Mouse (Mus musculus) MEL (cell line): ENCODE results near the gene Ptprn.

Experiments used
- CTCF ChIP-seq, 3 experiments: IDR thresholded peaks in 2 of 3; conservative IDR thresholded peaks in 1 of 3; 2 replicates each; pipeline ENCODE4 v1.5.1; 2011 to 2012; ENCODE audit warnings: low read length in 3 of 3, low read depth in 2 of 3, mild to moderate bottlenecking in 2 of 3, improper control_type of control experiment in 1 of 3, inconsistent platforms in 1 of 3, mixed read lengths in 1 of 3, moderate library complexity in 1 of 3; ENCODE audit not compliant: control insufficient read depth in 1 of 3, insufficient read depth in 1 of 3, poor library complexity in 1 of 3, severe bottlenecking in 1 of 3
- ELF1 ChIP-seq: IDR thresholded peaks from 2 replicates; pipeline ENCODE4 v1.6.1; 2014; ENCODE audit warnings: low read depth, mild to moderate bottlenecking, inconsistent platforms, low read length, improper control_type of control experiment, moderate library complexity
- EP300 ChIP-seq, 2 experiments: IDR thresholded peaks; 2 replicates each; pipeline ENCODE4 v1.6.1; 2011; ENCODE audit warnings: improper control_type of control experiment in 2 of 2, low read length in 2 of 2, low read depth in 1 of 2, mild to moderate bottlenecking in 1 of 2
- GABPA ChIP-seq: IDR thresholded peaks from 2 replicates; pipeline ENCODE4 v1.6.1; 2012; ENCODE audit warnings: low read depth, mild to moderate bottlenecking, inconsistent platforms, low read length, improper control_type of control experiment, moderate library complexity
- JUND ChIP-seq: IDR thresholded peaks from 2 replicates; pipeline ENCODE4 v1.6.1; 2011; ENCODE audit warnings: low read depth, mild to moderate bottlenecking, improper control_type of control experiment, low read length
- MAFK ChIP-seq: IDR thresholded peaks from 2 replicates; pipeline ENCODE4 v1.6.1; 2011; ENCODE audit warnings: low read depth, mild to moderate bottlenecking, low read length, improper control_type of control experiment, borderline replicate concordance
- MXI1 ChIP-seq: IDR thresholded peaks from 2 replicates; pipeline ENCODE4 v1.6.1; 2011; ENCODE audit warnings: mild to moderate bottlenecking, low read depth, low read length, improper control_type of control experiment
- POLR2A ChIP-seq, 2 experiments: IDR thresholded peaks; 2 replicates each; pipeline ENCODE4 v1.6.1; 2011 to 2012; ENCODE audit warnings: low read length in 2 of 2, mild to moderate bottlenecking in 2 of 2, control low read depth in 1 of 2, improper control_type of control experiment in 1 of 2, low read depth in 1 of 2, moderate library complexity in 1 of 2; ENCODE audit not compliant: control insufficient read depth in 1 of 2, insufficient read depth in 1 of 2, poor library complexity in 1 of 2
- POLR2AphosphoS2 ChIP-seq: IDR thresholded peaks from 2 replicates; pipeline ENCODE4 v1.6.1; 2011; ENCODE audit warnings: low read length, improper control_type of control experiment
- POLR2AphosphoS5 ChIP-seq: IDR thresholded peaks from 2 replicates; pipeline ENCODE4 v1.6.1; 2012; ENCODE audit warnings: low read depth, borderline replicate concordance, mild to moderate bottlenecking, inconsistent platforms, low read length, moderate library complexity, mixed read lengths
- RCOR1 ChIP-seq: IDR thresholded peaks from 2 replicates; pipeline ENCODE4 v1.6.1; 2012; ENCODE audit warnings: low read depth, mild to moderate bottlenecking, inconsistent platforms, low read length, improper control_type of control experiment
- SMC3 ChIP-seq: IDR thresholded peaks from 2 replicates; pipeline ENCODE4 v1.6.1; 2011; ENCODE audit warnings: low read depth, low read length, improper control_type of control experiment
- USF2 ChIP-seq, 2 experiments: IDR thresholded peaks; 2 replicates each; pipeline ENCODE4 v1.6.1; 2011 to 2012; ENCODE audit warnings: improper control_type of control experiment in 2 of 2, low read length in 2 of 2, borderline replicate concordance in 1 of 2, inconsistent platforms in 1 of 2, low read depth in 1 of 2, mild to moderate bottlenecking in 1 of 2; ENCODE audit not compliant: insufficient read depth in 1 of 2

DNA sequence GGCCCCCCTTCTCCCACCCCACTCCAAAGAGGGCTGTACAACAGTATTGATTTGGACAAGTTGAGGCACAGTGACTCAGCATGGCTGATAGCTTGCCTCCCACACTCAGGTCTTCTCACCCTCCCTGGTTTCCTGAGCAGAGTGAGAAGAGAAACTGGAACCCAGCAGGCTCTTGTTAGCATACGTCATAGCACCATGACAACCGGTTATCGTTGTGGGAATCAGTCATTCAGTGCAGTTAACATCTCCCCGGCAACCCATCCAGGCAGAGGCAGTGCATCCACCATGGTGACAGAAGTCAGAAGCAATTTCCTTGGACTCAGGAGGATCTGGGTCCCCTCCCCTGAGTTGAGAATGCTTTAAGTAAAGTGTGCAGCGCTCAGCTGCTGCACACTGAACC lies 18.7 kb upstream of the Ptprn start:
- TF ChIP-seq CTCF (IDR thresholded peaks at IDR 0.05 in 2 of 3, conservative IDR thresholded peaks at IDR 0.05 in 1 of 3; ENCODE audit: control insufficient read depth in 1 of 3, insufficient read depth in 1 of 3, low read depth in 2 of 3, low read length in 3 of 3, poor library complexity in 1 of 3, severe bottlenecking in 1 of 3) (no peak), JUND (no peak), POLR2A (IDR thresholded peaks at IDR 0.05; ENCODE audit: control insufficient read depth in 1 of 2, insufficient read depth in 1 of 2, low read depth in 1 of 2, low read length in 2 of 2, poor library complexity in 1 of 2) (no peak), ELF1 (no peak), POLR2AphosphoS2 (no peak), GABPA (no peak), USF2 (IDR thresholded peaks at IDR 0.05; ENCODE audit: borderline replicate concordance in 1 of 2, insufficient read depth in 1 of 2, low read depth in 1 of 2, low read length in 2 of 2) (no peak), MXI1 (no peak), SMC3 (no peak), EP300 (IDR thresholded peaks at IDR 0.05; ENCODE audit: low read depth in 1 of 2, low read length in 2 of 2) (no peak), MAFK (no peak), RCOR1 (no peak), POLR2AphosphoS5 (no peak)
